Mouse (Mus musculus): ENCODE measurements around the gene Sgsm3.

DNA sequence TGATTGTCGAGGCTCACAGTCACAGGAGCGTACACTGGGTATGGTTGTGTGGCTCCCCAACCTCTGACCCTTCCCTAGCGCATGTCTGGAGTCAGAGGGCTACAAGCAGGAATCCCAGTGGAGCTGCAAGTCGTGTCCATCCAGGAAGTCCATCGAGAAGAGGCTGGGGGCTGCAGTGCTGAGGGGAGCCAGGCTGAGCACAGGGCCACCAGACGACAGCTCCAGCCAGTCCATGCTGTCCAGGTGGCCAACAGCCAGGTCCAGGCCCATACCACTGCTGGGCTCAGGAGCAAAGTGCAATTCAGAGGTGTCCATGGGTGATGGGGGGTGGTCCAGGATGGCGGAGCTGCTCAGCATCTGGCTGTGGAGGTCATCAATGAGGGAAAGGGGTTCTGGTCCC lies 35.6 kb downstream of the Sgsm3 start:
- TF ChIP-seq GATA1 (IDR thresholded peaks at IDR 0.05; ENCODE audit: low read length) = no peak
- TF ChIP-seq TAL1 (IDR thresholded peaks at IDR 0.05; ENCODE audit: low read length) = no peak
